Mouse (Mus musculus): Measurements from ENCODE around the gene Jaml.
A peak's percentile ranks its signal among the peaks of the same experiment; 100 is the strongest.

The Jaml gene

DNA sequence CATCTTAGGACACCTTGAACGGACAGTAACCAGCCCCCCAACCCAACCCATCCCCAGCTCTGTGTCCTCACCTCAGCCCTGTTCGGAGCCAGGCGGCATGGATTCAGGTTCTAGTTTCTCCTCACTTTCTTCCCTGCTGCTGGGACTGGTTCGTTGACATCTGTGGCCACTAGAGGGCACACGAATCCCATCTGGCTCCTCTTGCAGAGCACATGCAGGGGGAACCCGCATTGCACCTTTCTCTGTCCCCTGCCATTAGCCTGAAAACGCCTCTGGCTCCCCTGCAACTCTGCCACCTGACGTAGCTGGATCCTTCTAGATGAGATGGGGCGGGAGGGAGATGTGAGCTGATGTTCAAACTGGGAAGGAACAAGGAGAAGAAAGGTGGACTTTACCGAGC, 42.8 kb downstream of the Jaml start:
- DNase-seq (ENCODE audit: low read depth) = peak; percentile 90

- peak; percentile 86 for DNase-seq (ENCODE audit: low read depth)
These were observed 43.3 kb downstream of the Jaml start for GRCm38 (mm10) chr9:45122209-45122761.

- DNase-seq (ENCODE audit: low read depth) = no peak
These were observed 46.2 kb downstream of the Jaml start for GRCm38 (mm10) chr9:45125211-45125610.

DNA sequence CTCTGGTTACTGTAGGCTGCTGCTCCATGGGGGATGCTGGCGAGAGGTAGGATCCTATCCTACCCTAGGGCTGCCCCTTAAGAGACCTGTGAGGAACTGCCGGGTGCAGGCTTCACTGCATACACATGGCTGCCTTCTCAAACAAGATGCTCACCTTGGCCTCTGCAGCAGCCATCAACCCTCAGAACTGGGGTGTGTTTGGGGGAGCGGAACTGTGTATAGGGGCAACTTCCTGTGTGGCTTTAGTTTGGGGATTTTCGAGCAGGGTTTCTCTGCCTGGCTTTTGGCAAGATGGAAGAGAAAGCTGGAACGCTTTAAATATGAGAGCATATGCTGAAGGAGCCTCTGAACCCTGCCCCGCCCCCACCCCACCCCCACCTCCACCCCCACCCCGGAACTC, 48.0 kb downstream of the Jaml start:
- DNase-seq (ENCODE audit: low read depth) = peak; percentile 60

DNA sequence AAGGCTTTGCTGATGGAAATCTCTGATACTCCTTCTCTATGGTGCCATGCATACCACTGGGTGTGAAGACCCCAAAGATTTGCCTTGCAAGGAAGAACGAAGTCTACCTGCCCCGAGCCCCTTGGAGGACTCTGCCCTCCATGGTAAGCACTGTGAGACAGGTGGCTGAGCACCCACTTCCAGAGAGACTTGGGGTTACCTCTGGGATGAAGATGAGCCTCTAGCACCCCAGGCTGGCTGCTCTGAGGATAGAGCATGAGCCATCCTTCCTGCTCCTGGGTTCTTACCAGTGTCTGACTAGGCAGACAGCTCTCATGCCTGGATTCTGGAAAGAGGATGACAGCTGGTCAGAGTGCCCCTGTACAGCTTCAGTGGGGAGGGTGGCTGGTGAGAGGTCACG, 51.1 kb downstream of the Jaml start:
- no peak for DNase-seq (ENCODE audit: low read depth)

DNA sequence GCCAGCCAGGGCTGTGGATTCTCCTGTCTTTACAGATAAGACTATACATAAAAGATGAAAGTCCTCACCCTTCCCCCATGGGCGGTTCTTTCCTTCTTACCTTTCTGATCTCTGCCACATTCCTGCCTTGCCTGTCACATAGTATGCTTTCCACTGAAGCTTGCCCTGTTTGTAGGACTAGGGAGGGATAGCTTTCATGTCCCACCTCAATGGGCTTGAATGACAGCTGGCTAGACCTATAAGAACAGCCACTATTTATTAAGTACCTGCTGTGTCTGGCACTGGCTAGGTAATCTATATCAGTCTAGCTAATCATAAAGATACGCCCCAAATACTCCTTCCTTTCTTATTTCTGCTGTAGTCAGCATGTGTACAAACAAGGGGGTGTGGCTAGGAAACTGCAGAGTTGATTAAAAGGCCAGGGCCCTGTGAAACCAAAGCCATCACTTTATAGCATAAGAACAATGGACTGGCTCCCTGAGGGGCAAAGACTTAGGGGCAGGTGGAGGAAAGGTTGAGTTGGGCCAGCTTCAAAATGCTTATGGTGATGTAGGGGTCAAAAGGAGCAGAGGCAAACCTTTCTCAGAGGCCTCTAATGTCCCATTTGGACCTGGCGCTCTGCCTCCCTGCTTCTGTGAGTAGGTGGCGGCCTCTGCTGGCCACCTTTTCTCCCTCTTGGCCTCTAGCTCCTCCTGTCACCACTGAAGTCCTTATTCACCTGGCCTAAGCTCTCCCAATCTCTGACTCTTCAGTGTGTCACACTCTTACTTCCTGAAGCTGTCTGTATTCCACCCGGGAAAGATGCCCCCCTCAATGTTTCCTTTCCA, 54.7 kb downstream of the Jaml start:
- peak; percentile 84 for DNase-seq (ENCODE audit: low read depth)

DNA sequence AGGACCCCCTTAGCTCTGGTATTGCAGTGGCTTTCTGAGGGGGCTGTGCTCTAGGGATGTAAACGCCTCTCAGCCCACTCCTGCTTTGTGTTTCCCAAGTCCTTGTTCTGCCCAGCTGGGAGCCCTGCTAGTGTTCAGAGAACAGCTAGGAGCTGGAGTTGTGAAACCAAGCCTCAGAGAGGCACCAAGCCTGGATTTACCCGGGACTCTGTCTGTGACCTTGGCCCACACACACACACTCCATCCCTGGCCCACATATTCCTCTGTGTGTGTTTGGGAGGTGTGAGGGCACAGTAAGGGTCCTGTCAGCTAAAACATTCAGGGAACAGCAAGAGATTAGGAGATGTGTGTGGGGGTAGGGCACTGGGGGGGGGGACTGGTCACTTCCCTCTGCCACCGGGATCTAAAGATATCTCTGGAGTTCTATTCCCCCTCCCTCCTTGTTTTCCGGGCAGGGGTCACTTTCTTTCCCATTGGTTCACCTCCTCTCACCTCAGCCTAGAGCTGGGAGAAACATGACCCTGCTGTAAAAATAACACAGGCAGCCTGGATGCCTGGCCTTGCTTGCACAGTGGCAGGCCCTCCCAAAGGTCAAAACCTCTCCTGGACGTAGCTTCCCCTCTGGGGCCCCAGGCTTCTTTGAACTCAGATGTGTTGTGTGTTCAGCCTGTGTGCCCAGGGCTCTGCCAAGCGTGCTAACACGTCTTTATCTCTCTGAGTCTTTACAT, 57.6 kb downstream of the Jaml start:
- DNase-seq (ENCODE audit: low read depth) = no peak

DNA sequence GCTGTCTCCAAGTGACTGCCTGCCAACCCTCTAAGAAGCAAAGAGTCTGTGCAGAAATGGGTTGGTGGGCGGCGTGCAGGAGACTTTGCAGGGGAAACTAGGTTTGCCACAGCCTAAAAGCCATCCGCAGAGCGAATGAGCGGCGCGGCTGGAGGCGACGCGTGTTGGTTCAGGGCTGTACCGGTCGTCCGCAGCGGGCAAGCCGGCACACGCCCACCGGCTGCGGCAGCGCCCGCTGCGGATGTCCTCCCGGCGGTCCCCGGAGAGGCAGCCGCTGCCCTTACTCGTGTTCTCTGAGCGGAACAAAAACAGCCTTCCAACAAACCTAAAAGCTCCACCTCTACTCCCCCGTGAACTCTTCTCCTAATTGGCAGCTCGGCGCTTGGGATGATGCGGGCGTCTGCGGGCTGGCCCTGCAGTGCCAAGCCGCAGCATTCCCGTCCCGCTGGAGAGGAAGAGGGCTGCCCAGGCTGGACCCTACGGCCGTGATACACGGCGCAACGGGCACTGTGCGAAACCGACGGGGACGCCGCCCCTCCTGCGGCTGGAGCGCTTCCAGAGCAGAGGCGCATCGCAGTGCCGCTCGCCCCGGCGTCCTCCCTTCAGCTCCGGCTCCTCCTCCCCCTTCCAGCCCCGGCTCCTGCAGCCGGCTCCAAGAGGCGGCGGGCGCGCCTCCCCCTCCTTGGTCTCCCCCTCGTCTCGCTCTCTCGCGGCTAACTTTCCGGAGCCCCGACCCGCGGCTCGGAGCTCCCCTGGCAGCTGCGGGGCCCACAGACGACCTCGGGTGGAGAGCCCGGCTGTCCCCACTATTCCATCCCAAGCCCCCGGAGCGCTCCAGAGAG, 59.4 kb downstream of the Jaml start, which contains the start of gene Scn4b:
Scn4b (plus strand) TSS at position 205 of the 842 bp plus-strand sequence.
- DNase-seq (ENCODE audit: low read depth) = peak; percentile 53

DNA sequence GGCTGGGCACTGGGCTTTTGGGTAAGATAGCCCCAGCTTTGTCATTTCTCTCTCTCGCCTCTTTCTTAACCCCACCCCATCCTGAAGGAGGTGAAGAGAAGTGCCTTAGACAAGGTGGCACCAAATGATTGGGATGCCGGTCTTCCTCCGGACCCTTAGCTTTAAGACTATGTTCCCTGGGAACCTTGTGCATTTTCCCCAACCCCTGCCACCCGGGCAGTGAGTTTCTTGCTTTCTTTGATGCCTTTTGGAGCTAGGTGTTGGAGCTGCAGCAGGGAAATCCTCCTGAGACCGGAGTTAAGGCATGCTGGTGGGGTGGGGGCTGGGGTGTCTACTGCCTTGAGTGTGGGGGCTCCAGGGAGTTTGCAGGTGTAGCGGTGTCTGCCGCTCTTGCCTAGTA, 60.1 kb downstream of the Jaml start:
- no peak for DNase-seq (ENCODE audit: low read depth)

DNA sequence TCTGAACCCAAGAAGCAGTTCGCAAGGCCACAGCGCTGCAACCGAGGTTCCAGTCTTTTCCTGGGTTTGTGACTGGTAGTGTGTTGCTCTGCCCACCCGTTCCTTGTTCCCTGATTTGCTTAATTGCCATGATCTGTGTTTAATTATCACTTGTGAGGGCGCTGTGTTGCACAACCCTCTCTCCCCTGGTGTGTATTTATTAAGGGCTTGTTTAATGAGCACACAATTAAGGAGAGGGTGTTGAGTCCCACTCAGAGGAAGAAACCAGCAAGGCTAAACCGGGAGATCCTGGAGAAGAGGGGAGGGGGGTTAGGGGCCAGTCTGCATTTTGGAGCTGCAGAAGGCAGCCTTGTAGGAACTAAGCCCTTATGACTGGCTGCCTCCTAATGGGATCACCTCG, 62.0 kb downstream of the Jaml start:
- DNase-seq (ENCODE audit: low read depth) = no peak

- no peak for DNase-seq (ENCODE audit: low read depth)
These were observed 63.7 kb downstream of the Jaml start for GRCm38 (mm10) chr9:45142686-45143085.

DNA sequence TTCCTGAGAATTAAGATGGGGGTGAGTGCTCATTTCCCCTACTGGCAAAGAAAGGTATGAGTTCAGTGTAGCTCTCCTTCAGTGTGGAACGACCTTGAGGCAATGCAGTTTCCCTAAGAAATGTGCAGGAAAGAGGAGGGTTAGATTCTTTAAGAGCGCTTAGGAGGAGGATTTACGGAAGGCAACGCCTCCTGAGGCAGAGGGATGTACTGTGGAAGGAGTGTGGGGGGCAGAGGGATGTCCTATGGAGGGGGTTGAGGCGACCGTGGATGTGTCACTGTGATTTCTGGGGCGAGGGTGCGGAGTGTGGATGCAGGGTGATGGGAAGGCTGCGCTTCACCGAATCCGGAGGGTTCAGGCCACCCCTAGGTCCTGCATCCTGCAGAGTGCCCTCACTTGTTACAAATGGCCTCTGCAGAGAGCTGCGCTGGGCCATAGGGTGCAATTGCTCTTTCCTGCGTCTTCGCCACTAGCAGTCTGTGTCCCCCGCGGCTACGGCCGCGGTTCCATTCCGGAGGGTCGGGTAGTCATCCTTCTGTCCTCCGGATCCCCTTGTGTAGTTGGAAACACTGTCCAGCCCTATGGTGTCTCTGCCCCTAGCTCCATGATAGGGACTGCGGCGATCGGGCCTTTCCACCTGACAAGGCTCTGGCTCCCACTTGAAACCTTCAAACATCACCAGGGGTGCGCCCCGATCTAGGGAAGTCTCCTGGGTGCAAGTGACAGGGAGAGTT, 66.7 kb downstream of the Jaml start:
- DNase-seq (ENCODE audit: low read depth) = no peak

- peak; percentile 88 for DNase-seq (ENCODE audit: low read depth)
These were observed 67.2 kb downstream of the Jaml start for GRCm38 (mm10) chr9:45146267-45146597.

- DNase-seq (ENCODE audit: low read depth) = no peak
These were observed 72.0 kb downstream of the Jaml start for GRCm38 (mm10) chr9:45150933-45151332.

GRCm38 (mm10) chr9:45153361-45153760, 74.4 kb downstream of the Jaml start:
- DNase-seq (ENCODE audit: low read depth) = no peak

All from induced T-regulatory cell, adult 2 months (primary cell).